Mouse (Mus musculus) lung, adult 2 months (tissue): ENCODE results near the gene Maff.

Experiments used
- CTCF ChIP-seq: fragments of 200-500 bp; IDR thresholded peaks from 2 replicates; pipeline ENCODE4 v1.5.1; 2011; ENCODE audit warnings: mild to moderate bottlenecking, low read length, control low read depth; ENCODE audit not compliant: insufficient read depth
- POLR2A ChIP-seq: fragments of 200-500 bp; IDR thresholded peaks from 2 replicates; pipeline ENCODE4 v1.6.1; 2011; ENCODE audit warnings: low read depth, mild to moderate bottlenecking, control low read depth, low read length, borderline replicate concordance; ENCODE audit errors: extremely low read depth

DNA sequence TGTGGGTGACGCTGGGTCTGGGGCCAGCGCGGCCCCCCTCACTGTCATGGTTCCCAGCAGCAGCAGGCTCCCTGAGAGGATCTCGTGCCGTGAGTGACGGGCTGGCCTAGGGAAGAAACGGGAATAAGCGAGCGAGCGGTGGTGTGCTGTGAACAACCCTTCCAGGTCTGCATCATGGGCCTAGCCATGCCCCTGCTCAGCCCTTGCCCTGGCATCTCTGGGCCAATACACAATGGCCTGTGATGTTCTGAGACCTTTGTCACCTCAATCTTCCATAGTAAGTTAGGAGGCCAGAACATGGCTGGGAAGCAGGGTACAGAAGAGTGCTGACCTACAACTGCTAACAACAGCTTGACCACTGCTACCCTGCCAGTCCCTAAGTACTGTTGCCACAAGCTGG, 32.2 kb downstream of the Maff start:
- no peak for TF ChIP-seq CTCF
- TF ChIP-seq POLR2A, result no peak
